Mouse (Mus musculus) MEL (cell line): ENCODE data around the gene Lyar.

Source experiments
- CTCF ChIP-seq, 3 experiments: IDR thresholded peaks in 2 of 3; conservative IDR thresholded peaks in 1 of 3; 2 replicates each; pipeline ENCODE4 v1.5.1; 2011 to 2012; ENCODE audit warnings: low read length in 3 of 3, low read depth in 2 of 3, mild to moderate bottlenecking in 2 of 3, improper control_type of control experiment in 1 of 3, inconsistent platforms in 1 of 3, mixed read lengths in 1 of 3, moderate library complexity in 1 of 3; ENCODE audit not compliant: control insufficient read depth in 1 of 3, insufficient read depth in 1 of 3, poor library complexity in 1 of 3, severe bottlenecking in 1 of 3
- HCFC1 ChIP-seq: IDR thresholded peaks from 2 replicates; pipeline ENCODE4 v1.6.1; 2012; ENCODE audit warnings: low read depth, mild to moderate bottlenecking, inconsistent platforms, low read length, improper control_type of control experiment, moderate library complexity
- MAFK ChIP-seq: IDR thresholded peaks from 2 replicates; pipeline ENCODE4 v1.6.1; 2011; ENCODE audit warnings: low read depth, mild to moderate bottlenecking, low read length, improper control_type of control experiment, borderline replicate concordance
- POLR2A ChIP-seq, 2 experiments: IDR thresholded peaks; 2 replicates each; pipeline ENCODE4 v1.6.1; 2011 to 2012; ENCODE audit warnings: low read length in 2 of 2, mild to moderate bottlenecking in 2 of 2, control low read depth in 1 of 2, improper control_type of control experiment in 1 of 2, low read depth in 1 of 2, moderate library complexity in 1 of 2; ENCODE audit not compliant: control insufficient read depth in 1 of 2, insufficient read depth in 1 of 2, poor library complexity in 1 of 2
- USF1 ChIP-seq: IDR thresholded peaks from 2 replicates; pipeline ENCODE4 v1.6.1; 2014; ENCODE audit warnings: low read depth, mild to moderate bottlenecking, inconsistent platforms, low read length, improper control_type of control experiment, moderate library complexity

DNA sequence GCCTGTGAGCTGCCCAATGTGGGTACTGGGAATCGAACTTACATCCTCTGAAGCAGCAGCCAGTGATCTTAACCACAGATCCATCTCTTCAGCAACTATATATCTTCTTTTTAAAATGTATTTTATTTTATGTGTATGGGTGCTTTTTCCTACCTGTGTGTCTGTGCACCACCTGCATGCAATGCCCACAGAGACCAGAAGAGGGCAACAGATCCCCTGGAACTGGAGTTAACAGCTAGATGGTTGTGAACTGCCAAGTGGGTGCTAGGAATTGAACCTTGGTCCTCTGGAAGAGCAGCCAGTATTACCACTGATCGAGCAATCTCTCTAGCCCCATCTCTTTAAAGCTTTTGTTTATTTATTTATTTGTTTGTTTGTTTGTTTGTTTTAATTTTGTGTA lies 16.4 kb downstream of the Lyar start:
- TF ChIP-seq HCFC1 (no peak), CTCF (IDR thresholded peaks at IDR 0.05 in 2 of 3, conservative IDR thresholded peaks at IDR 0.05 in 1 of 3; ENCODE audit: control insufficient read depth in 1 of 3, insufficient read depth in 1 of 3, low read depth in 2 of 3, low read length in 3 of 3, poor library complexity in 1 of 3, severe bottlenecking in 1 of 3) (peak; percentile 55 to 67 (median 57)), POLR2A (IDR thresholded peaks at IDR 0.05; ENCODE audit: control insufficient read depth in 1 of 2, insufficient read depth in 1 of 2, low read depth in 1 of 2, low read length in 2 of 2, poor library complexity in 1 of 2) (no peak), USF1 (no peak), MAFK (no peak)
